Mouse (Mus musculus) olfactory bulb, adult 2 months (tissue): ENCODE data around the gene Flrt3.

Source experiments
- CTCF ChIP-seq: fragments of 200-500 bp; IDR thresholded peaks from 2 replicates; pipeline ENCODE4 v1.5.1; 2012; ENCODE audit warnings: low read depth, mild to moderate bottlenecking, low read length, moderate library complexity; ENCODE audit not compliant: insufficient read depth
- POLR2A ChIP-seq: fragments of 200-500 bp; IDR thresholded peaks from 2 replicates; pipeline ENCODE4 v1.6.1; 2012; ENCODE audit warnings: mild to moderate bottlenecking, low read depth, low read length, moderate library complexity; ENCODE audit not compliant: insufficient read depth

GRCm38 (mm10) chr2:140692461-140692860 is 21.2 kb upstream of the Flrt3 start:
- no peak for TF ChIP-seq POLR2A
- no peak for TF ChIP-seq CTCF
